Mouse (Mus musculus) thymus, postnatal 4 days (tissue): ENCODE data around the gene Pafah1b3.

ENCODE experiments used
- DNase-seq: peaks from one replicate; pipeline ENCODE4 v3.0.0; 2021

The Pafah1b3 gene

GRCm38 (mm10) chr7:25305481-25305880, 7.7 kb upstream of the Pafah1b3 start:
- DNase-seq = no peak

- DNase-seq = no peak
These were observed 5.9 kb upstream of the Pafah1b3 start for GRCm38 (mm10) chr7:25303685-25304006.

- no peak for DNase-seq
These were observed 5.4 kb upstream of the Pafah1b3 start for GRCm38 (mm10) chr7:25303003-25303684.

- peak; percentile 34 for DNase-seq
These were observed 3.3 kb upstream of the Pafah1b3 start, which contains the start of gene Prr19 for GRCm38 (mm10) chr7:25301063-25301462. Prr19 (plus strand) TSS chr7:25301411.

- peak; percentile 80 for DNase-seq
These were observed 787 bp downstream of the Pafah1b3 start for GRCm38 (mm10) chr7:25296945-25297453.

- no peak for DNase-seq
These were observed 2.6 kb downstream of the Pafah1b3 start for GRCm38 (mm10) chr7:25294960-25295722.

- no peak for DNase-seq
These were observed 3.3 kb downstream of the Pafah1b3 start for GRCm38 (mm10) chr7:25294495-25294894.

- peak; percentile 12 for DNase-seq
These were observed 4.5 kb downstream of the Pafah1b3 start for GRCm38 (mm10) chr7:25293191-25293739.

GRCm38 (mm10) chr7:25292107-25292506, 5.7 kb downstream of the Pafah1b3 start:
- DNase-seq = peak; percentile 8

- DNase-seq = peak; percentile 10
These were observed 6.9 kb downstream of the Pafah1b3 start for GRCm38 (mm10) chr7:25290911-25291310.

- DNase-seq = peak; percentile 4
These were observed 7.3 kb downstream of the Pafah1b3 start for GRCm38 (mm10) chr7:25290463-25290862.

GRCm38 (mm10) chr7:25289925-25290324, 7.9 kb downstream of the Pafah1b3 start:
- DNase-seq = peak; percentile 13

- no peak for DNase-seq
These were observed 9.1 kb downstream of the Pafah1b3 start for GRCm38 (mm10) chr7:25288721-25289120.

GRCm38 (mm10) chr7:25288011-25288410, 9.8 kb downstream of the Pafah1b3 start:
- no peak for DNase-seq

GRCm38 (mm10) chr7:25286989-25287388, 10.8 kb downstream of the Pafah1b3 start:
- peak; percentile 22 for DNase-seq

- DNase-seq = no peak
These were observed 12.1 kb downstream of the Pafah1b3 start for GRCm38 (mm10) chr7:25285511-25286238.

GRCm38 (mm10) chr7:25284766-25285165, 13.0 kb downstream of the Pafah1b3 start:
- DNase-seq = no peak

GRCm38 (mm10) chr7:25284171-25284570, 13.6 kb downstream of the Pafah1b3 start:
- peak; percentile 11 for DNase-seq

GRCm38 (mm10) chr7:25283637-25284036, 14.1 kb downstream of the Pafah1b3 start:
- peak; percentile 30 for DNase-seq

GRCm38 (mm10) chr7:25282731-25283211, 15.0 kb downstream of the Pafah1b3 start:
- peak; percentile 61 for DNase-seq

- DNase-seq = peak; percentile 99
These were observed 15.8 kb downstream of the Pafah1b3 start for GRCm38 (mm10) chr7:25281734-25282601.
